Mouse (Mus musculus) embryonic fibroblast, embryonic 13.5 days (primary cell): ENCODE results near the gene Kcnmb1. TPM values are rescaled to one million over a fixed set of nuclear protein-coding genes. Genes with fewer than 3 reads are reported as not detected.

Experiments used
- H3K27ac ChIP-seq: 2 replicates; pipeline ENCODE4 v1.5.1; 2012; ENCODE audit warnings: low read length, control low read depth, inconsistent platforms; ENCODE audit not compliant: insufficient read depth
- H3K4me1 ChIP-seq: 2 replicates; pipeline ENCODE4 v1.6.1; 2011; ENCODE audit warnings: low read length; ENCODE audit not compliant: control insufficient read depth, insufficient read depth
- H3K4me3 ChIP-seq: 2 replicates; pipeline ENCODE4 v1.5.1; 2011; ENCODE audit warnings: mild to moderate bottlenecking, control low read depth, low read length; ENCODE audit not compliant: insufficient read depth
- CTCF ChIP-seq: IDR thresholded peaks from 2 replicates; pipeline ENCODE4 v1.5.1; 2011; ENCODE audit warnings: mild to moderate bottlenecking, control low read depth, low read length, moderate library complexity, borderline replicate concordance; ENCODE audit not compliant: insufficient read depth
- POLR2A ChIP-seq: IDR thresholded peaks from 2 replicates; pipeline ENCODE4 v1.6.1; 2011; ENCODE audit warnings: low read depth, mild to moderate bottlenecking, control low read depth, low read length, moderate library complexity
- polyA plus RNA-seq: library from polyadenylated mRNA; stranded (reverse); fragments of >200 nt; gene quantifications from 2 replicates; pipeline ENCODE4 v1.2.4, GENCODE M21; 2011; ENCODE audit warnings: low read depth; ENCODE audit not compliant: missing spikeins, insufficient read length

Kcnmb1 gene
- polyA plus RNA-seq, 1 experiment = 0.77 TPM

GRCm38 (mm10) chr11:33927836-33928235, 35.0 kb upstream of the Kcnmb1 start:
- Histone ChIP-seq H3K27ac (no peak overlapping the region), H3K4me3 (no peak overlapping the region), H3K4me1 (0 out of 2 replicates have a peak, but pooled peaks cover 1% of the 10 kb centered on the region)
- TF ChIP-seq CTCF (no peak), POLR2A (no peak)

GRCm38 (mm10) chr11:33928658-33929057, 34.2 kb upstream of the Kcnmb1 start:
- H3K4me3 ChIP-seq = no peak overlapping the region
- H3K27ac ChIP-seq = no peak overlapping the region
- TF ChIP-seq POLR2A (no peak), CTCF (no peak; the same call in 1 of the 2 replicates)
- 0 out of 2 replicates have a peak, but pooled peaks cover 2% of the 10 kb centered on the region for H3K4me1 ChIP-seq

- Histone ChIP-seq H3K27ac (no peak overlapping the region), H3K4me1 (0 out of 2 replicates have a peak, but pooled peaks cover 2% of the 10 kb centered on the region), H3K4me3 (no peak overlapping the region)
- TF ChIP-seq CTCF (no peak), POLR2A (no peak)
Measured at GRCm38 (mm10) chr11:33929412-33929811, 33.4 kb upstream of the Kcnmb1 start.

GRCm38 (mm10) chr11:33931836-33932385, 30.9 kb upstream of the Kcnmb1 start:
- H3K27ac ChIP-seq = no peak overlapping the region
- H3K4me1 ChIP-seq = 0 out of 2 replicates have a peak, but pooled peaks cover 2% of the 10 kb centered on the region
- H3K4me3 ChIP-seq = no peak overlapping the region
- no peak for TF ChIP-seq POLR2A
- TF ChIP-seq CTCF = no peak

- TF ChIP-seq POLR2A = no peak
- no peak for TF ChIP-seq CTCF
- Histone ChIP-seq H3K27ac (no peak overlapping the region), H3K4me3 (no peak overlapping the region), H3K4me1 (0 out of 2 replicates have a peak, but pooled peaks cover 2% of the 10 kb centered on the region)
Measured at GRCm38 (mm10) chr11:33932386-33933111, 30.3 kb upstream of the Kcnmb1 start.

GRCm38 (mm10) chr11:33934286-33934685, 28.5 kb upstream of the Kcnmb1 start:
- TF ChIP-seq CTCF (no peak), POLR2A (no peak)
- no peak overlapping the region for H3K4me3 ChIP-seq
- H3K4me1 ChIP-seq = 0 out of 2 replicates have a peak, but pooled peaks cover 2% of the 10 kb centered on the region
- no peak overlapping the region for H3K27ac ChIP-seq

- Histone ChIP-seq H3K4me1 (0 out of 2 replicates have a peak, but pooled peaks cover 2% of the 10 kb centered on the region), H3K4me3 (no peak overlapping the region), H3K27ac (no peak overlapping the region)
- TF ChIP-seq CTCF = no peak
- no peak for TF ChIP-seq POLR2A
Measured at GRCm38 (mm10) chr11:33937641-33938040, 25.2 kb upstream of the Kcnmb1 start.

- no peak overlapping the region for H3K27ac ChIP-seq
- no peaks in the 10 kb centered on the region for H3K4me1 ChIP-seq
- TF ChIP-seq POLR2A = no peak
- no peak for TF ChIP-seq CTCF
- H3K4me3 ChIP-seq = no peak overlapping the region
Measured at GRCm38 (mm10) chr11:33938561-33939274, 24.1 kb upstream of the Kcnmb1 start.

- TF ChIP-seq CTCF = no peak
- no peak for TF ChIP-seq POLR2A
- Histone ChIP-seq H3K4me3 (no peak overlapping the region), H3K4me1 (no peaks in the 10 kb centered on the region), H3K27ac (no peak overlapping the region)
Measured at GRCm38 (mm10) chr11:33939456-33940113, 23.2 kb upstream of the Kcnmb1 start.
